Mouse (Mus musculus) MEL (cell line): ENCODE results near the gene Miga1. TPM values are rescaled to one million over a fixed set of nuclear protein-coding genes. Genes with fewer than 3 reads are reported as not detected.

Source experiments
- DNase-seq: peaks from one replicate; pipeline ENCODE4 v3.0.0; 2011; ENCODE audit warnings: low read depth, low spot score
- H3K27ac ChIP-seq: 2 replicates; pipeline ENCODE4 v1.5.1; 2012; ENCODE audit warnings: low read depth, mild to moderate bottlenecking, control low read depth, low read length, moderate library complexity; ENCODE audit not compliant: control insufficient read depth
- H3K27me3 ChIP-seq, 2 experiments: fragments of 150-350 bp in 1 of 2; sonication (generic) in 1 of 2; 2 replicates each; pipeline ENCODE4 v1.6.1; 2012; ENCODE audit warnings: low read length in 2 of 2, mild to moderate bottlenecking in 2 of 2, improper control_type of control experiment in 1 of 2, moderate library complexity in 1 of 2; ENCODE audit not compliant: insufficient read depth in 2 of 2, control insufficient read depth in 1 of 2
- H3K36me3 ChIP-seq, 2 experiments: 2 replicates each; pipeline ENCODE4 v1.6.1; 2012 to 2014; ENCODE audit warnings: low read length in 2 of 2, improper control_type of control experiment in 1 of 2, inconsistent platforms in 1 of 2, mild to moderate bottlenecking in 1 of 2; ENCODE audit not compliant: insufficient read depth in 2 of 2, control insufficient read depth in 1 of 2
- H3K4me1 ChIP-seq, 2 experiments: fragments of 150-350 bp in 1 of 2; sonication (generic) in 1 of 2; 2 replicates each; pipeline ENCODE4 v1.6.1; 2012; ENCODE audit warnings: low read length in 2 of 2, improper control_type of control experiment in 1 of 2, mild to moderate bottlenecking in 1 of 2; ENCODE audit not compliant: insufficient read depth in 2 of 2, control insufficient read depth in 1 of 2
- H3K4me3 ChIP-seq, 2 experiments: fragments of 150-350 bp in 1 of 2; sonication (generic) in 1 of 2; 2 replicates each; pipeline ENCODE4 v1.5.1; 2012; ENCODE audit warnings: low read depth in 2 of 2, low read length in 2 of 2, mild to moderate bottlenecking in 2 of 2, moderate library complexity in 2 of 2, control low read depth in 1 of 2, improper control_type of control experiment in 1 of 2; ENCODE audit not compliant: control insufficient read depth in 1 of 2, insufficient read depth in 1 of 2
- H3K79me2 ChIP-seq: 2 replicates; pipeline ENCODE4 v1.6.1; 2012; ENCODE audit warnings: mild to moderate bottlenecking, low read length, moderate library complexity; ENCODE audit not compliant: control insufficient read depth, poor library complexity, insufficient read depth
- H3K9ac ChIP-seq: 2 replicates; pipeline ENCODE4 v1.6.1; 2012; ENCODE audit warnings: low read depth, mild to moderate bottlenecking, control low read depth, low read length, moderate library complexity; ENCODE audit not compliant: control insufficient read depth, poor library complexity, severe bottlenecking
- H3K9me3 ChIP-seq: fragments of 150-350 bp; sonication (generic); replicated peaks from 2 replicates; pipeline ENCODE4 v1.6.1; 2012; ENCODE audit warnings: mild to moderate bottlenecking, low read length, improper control_type of control experiment, moderate library complexity; ENCODE audit not compliant: insufficient read depth
- CHD1 ChIP-seq: IDR thresholded peaks from 2 replicates; pipeline ENCODE4 v1.6.1; 2012; ENCODE audit warnings: low read depth, mild to moderate bottlenecking, inconsistent platforms, low read length, improper control_type of control experiment
- CTCF ChIP-seq, 3 experiments: IDR thresholded peaks in 2 of 3; conservative IDR thresholded peaks in 1 of 3; 2 replicates each; pipeline ENCODE4 v1.5.1; 2011 to 2012; ENCODE audit warnings: low read length in 3 of 3, low read depth in 2 of 3, mild to moderate bottlenecking in 2 of 3, improper control_type of control experiment in 1 of 3, inconsistent platforms in 1 of 3, mixed read lengths in 1 of 3, moderate library complexity in 1 of 3; ENCODE audit not compliant: control insufficient read depth in 1 of 3, insufficient read depth in 1 of 3, poor library complexity in 1 of 3, severe bottlenecking in 1 of 3
- ELF1 ChIP-seq: IDR thresholded peaks from 2 replicates; pipeline ENCODE4 v1.6.1; 2014; ENCODE audit warnings: low read depth, mild to moderate bottlenecking, inconsistent platforms, low read length, improper control_type of control experiment, moderate library complexity
- EP300 ChIP-seq, 2 experiments: IDR thresholded peaks; 2 replicates each; pipeline ENCODE4 v1.6.1; 2011; ENCODE audit warnings: improper control_type of control experiment in 2 of 2, low read length in 2 of 2, low read depth in 1 of 2, mild to moderate bottlenecking in 1 of 2
- ETS1 ChIP-seq: IDR thresholded peaks from 2 replicates; pipeline ENCODE4 v1.6.1; 2012; ENCODE audit warnings: low read depth, mild to moderate bottlenecking, inconsistent platforms, low read length, improper control_type of control experiment, moderate library complexity
- GATA1 ChIP-seq: IDR thresholded peaks from 2 replicates; pipeline ENCODE4 v1.6.1; 2011; ENCODE audit warnings: low read depth, low read length, improper control_type of control experiment
- JUND ChIP-seq: IDR thresholded peaks from 2 replicates; pipeline ENCODE4 v1.6.1; 2011; ENCODE audit warnings: low read depth, mild to moderate bottlenecking, improper control_type of control experiment, low read length
- MYC ChIP-seq: IDR thresholded peaks from 2 replicates; pipeline ENCODE4 v1.6.1; 2011; ENCODE audit warnings: low read depth, mild to moderate bottlenecking, low read length, improper control_type of control experiment, moderate library complexity
- NRF1 ChIP-seq: IDR thresholded peaks from 2 replicates; pipeline ENCODE4 v1.6.1; 2014; ENCODE audit warnings: low read depth, mild to moderate bottlenecking, inconsistent platforms, low read length, improper control_type of control experiment, moderate library complexity; ENCODE audit not compliant: poor library complexity, insufficient read depth, severe bottlenecking
- POLR2A ChIP-seq, 2 experiments: IDR thresholded peaks; 2 replicates each; pipeline ENCODE4 v1.6.1; 2011 to 2012; ENCODE audit warnings: low read length in 2 of 2, mild to moderate bottlenecking in 2 of 2, control low read depth in 1 of 2, improper control_type of control experiment in 1 of 2, low read depth in 1 of 2, moderate library complexity in 1 of 2; ENCODE audit not compliant: control insufficient read depth in 1 of 2, insufficient read depth in 1 of 2, poor library complexity in 1 of 2
- POLR2AphosphoS5 ChIP-seq: IDR thresholded peaks from 2 replicates; pipeline ENCODE4 v1.6.1; 2012; ENCODE audit warnings: low read depth, borderline replicate concordance, mild to moderate bottlenecking, inconsistent platforms, low read length, moderate library complexity, mixed read lengths
- SIN3A ChIP-seq: IDR thresholded peaks from 2 replicates; pipeline ENCODE4 v1.6.1; 2012; ENCODE audit warnings: low read length, improper control_type of control experiment, inconsistent platforms
- TAL1 ChIP-seq: IDR thresholded peaks from 2 replicates; pipeline ENCODE4 v1.6.1; 2012; ENCODE audit warnings: mild to moderate bottlenecking, inconsistent platforms, low read length, moderate library complexity, mixed read lengths
- TCF12 ChIP-seq: IDR thresholded peaks from 2 replicates; pipeline ENCODE4 v1.6.1; 2014; ENCODE audit warnings: low read depth, mild to moderate bottlenecking, inconsistent platforms, low read length, improper control_type of control experiment, moderate library complexity
- USF1 ChIP-seq: IDR thresholded peaks from 2 replicates; pipeline ENCODE4 v1.6.1; 2014; ENCODE audit warnings: low read depth, mild to moderate bottlenecking, inconsistent platforms, low read length, improper control_type of control experiment, moderate library complexity
- ZNF384 ChIP-seq: IDR thresholded peaks from 2 replicates; pipeline ENCODE4 v1.6.1; 2012; ENCODE audit warnings: low read depth, mild to moderate bottlenecking, inconsistent platforms, low read length, improper control_type of control experiment
- polyA plus RNA-seq, 2 experiments: library from polyadenylated mRNA; stranded (reverse) in 1 of 2; unstranded in 1 of 2; fragments of >175 nt in 1 of 2; fragments of >200 nt in 1 of 2; gene quantifications; 2 replicates each; pipeline versions ENCODE4 v1.2.1 to v1.2.4; 2012; ENCODE audit warnings: low replicate concordance in 2 of 2, low read depth in 1 of 2; ENCODE audit not compliant: insufficient read length in 2 of 2, insufficient read depth in 1 of 2, missing spikeins in 1 of 2
- total RNA-seq: library from RNA; depleted of rRNA; stranded (reverse); fragments of 300-350 nt; gene quantifications from 2 replicates; pipeline ENCODE4 v1.2.3, GENCODE M21; 2012

The Miga1 gene
- total and polyA plus RNA-seq, 3 experiments = 14.2 to 16.2 TPM; not detected in 1

GRCm38 (mm10) chr3:152348011-152348830, 8.0 kb upstream of the Miga1 start:
- DNase-seq = peak; percentile 14
- no peak overlapping the region for H3K9ac ChIP-seq
- no peak overlapping the region for H3K4me3 ChIP-seq
- no peak overlapping the region for H3K27ac ChIP-seq
- no peaks in the 10 kb centered on the region for H3K9me3 ChIP-seq
- TF ChIP-seq POLR2AphosphoS5 = no peak
- TF ChIP-seq JUND = no peak
- no peak for TF ChIP-seq POLR2A (IDR thresholded peaks at IDR 0.05; ENCODE audit: control insufficient read depth in 1 of 2, insufficient read depth in 1 of 2, low read depth in 1 of 2, low read length in 2 of 2, poor library complexity in 1 of 2)
- TF ChIP-seq ELF1 = no peak
- TF ChIP-seq CHD1 = no peak
- TF ChIP-seq EP300 (IDR thresholded peaks at IDR 0.05; ENCODE audit: low read depth in 1 of 2, low read length in 2 of 2) = no peak
- TF ChIP-seq ETS1 = no peak
- TF ChIP-seq USF1 = no peak
- no peak for TF ChIP-seq MYC
- TF ChIP-seq TAL1 = no peak
- no peaks in the 10 kb centered on the region for H3K27me3 ChIP-seq
- peaks cover 6 to 9% of the 10 kb centered on the region in 2 experiments for H3K4me1 ChIP-seq
- peaks cover 51% of the 10 kb centered on the region for H3K79me2 ChIP-seq
- peaks cover 2 to 9% of the 10 kb centered on the region in 2 experiments; a peak in 3 of 4 replicates for H3K36me3 ChIP-seq

GRCm38 (mm10) chr3:152347227-152347626, 7.0 kb upstream of the Miga1 start:
- peak overlapping the region; percentile 69 for H3K27ac ChIP-seq
- H3K79me2 ChIP-seq = peaks cover 49% of the 10 kb centered on the region
- H3K4me3 ChIP-seq = peak overlapping the region; percentile 91 to 100
- peaks cover 2 to 9% of the 10 kb centered on the region in 2 experiments; a peak in 3 of 4 replicates for H3K36me3 ChIP-seq
- no peaks in the 10 kb centered on the region for H3K9me3 ChIP-seq
- peaks cover 6 to 9% of the 10 kb centered on the region in 2 experiments for H3K4me1 ChIP-seq
- H3K9ac ChIP-seq = peak overlapping the region; percentile 79
- H3K27me3 ChIP-seq = no peaks in the 10 kb centered on the region
- DNase-seq = peak; percentile 62
- TF ChIP-seq ZNF384 (peak; percentile 75), EP300 (IDR thresholded peaks at IDR 0.05; ENCODE audit: low read depth in 1 of 2, low read length in 2 of 2) (peak; percentile 51 to 65), GATA1 (peak; percentile 63; the same call in 1 of the 2 replicates), CTCF (IDR thresholded peaks at IDR 0.05 in 2 of 3, conservative IDR thresholded peaks at IDR 0.05 in 1 of 3; ENCODE audit: control insufficient read depth in 1 of 3, insufficient read depth in 1 of 3, low read depth in 2 of 3, low read length in 3 of 3, poor library complexity in 1 of 3, severe bottlenecking in 1 of 3) (no peak), TAL1 (peak; percentile 68), TCF12 (peak; percentile 68; the same call in 1 of the 2 replicates), ETS1 (0 out of 2 replicates have a peak, but pooled peaks have one; percentile 25), SIN3A (0 out of 2 replicates have a peak, but pooled peaks have one; percentile 6), NRF1 (no peak), POLR2AphosphoS5 (no peak)
- TF ChIP-seq, all 39 proteins: peak for 7
